Mouse (Mus musculus) liver, embryonic 14.5 days (tissue): Measurements from ENCODE around the gene Nup188. TPM values are rescaled to one million over a fixed set of nuclear protein-coding genes. Genes with fewer than 3 reads are reported as not detected.
A peak's percentile ranks its signal among the peaks of the same experiment; 100 is the strongest.

ENCODE experiments used
- ATAC-seq: fragments of 200-750 bp; cut with Nextera tagmentation; 2 replicates; pipeline ENCODE4 v1.8.0; 2017; ENCODE audit warnings: moderate number of reproducible peaks, mild to moderate bottlenecking, moderate library complexity; ENCODE audit not compliant: insufficient read depth
- DNase-seq, 3 experiments: peaks; one replicate each; pipeline ENCODE4 v3.0.0-alpha.2; 2012 to 2013; ENCODE audit warnings: low read depth in 3 of 3, low spot score in 3 of 3
- H3K27ac ChIP-seq: fragments of 300-500 bp; sonication (generic); 2 replicates; pipeline ENCODE4 v1.5.1; 2014; ENCODE audit warnings: moderate library complexity, mild to moderate bottlenecking, control low read depth, inconsistent platforms
- H3K27me3 ChIP-seq: fragments of 300-500 bp; sonication (generic); 2 replicates; pipeline ENCODE4 v1.6.1; 2014; ENCODE audit warnings: mild to moderate bottlenecking, low read length, moderate library complexity; ENCODE audit not compliant: control insufficient read depth, insufficient read depth
- H3K36me3 ChIP-seq: fragments of 300-500 bp; sonication (generic); replicated peaks from 2 replicates; pipeline ENCODE4 v1.6.1; 2014; ENCODE audit warnings: low read depth; ENCODE audit not compliant: control insufficient read depth, insufficient read depth
- H3K4me1 ChIP-seq, 2 experiments: fragments of 200-500 bp in 1 of 2; fragments of 300-500 bp in 1 of 2; sonication (generic) in 1 of 2; replicated peaks; 2 replicates each; pipeline ENCODE4 v1.6.1; 2012 to 2014; ENCODE audit warnings: antibody characterized with exemption in 1 of 2, inconsistent platforms in 1 of 2, low read length in 1 of 2; ENCODE audit not compliant: control insufficient read depth in 2 of 2, insufficient read depth in 2 of 2
- H3K4me2 ChIP-seq: fragments of 300-500 bp; sonication (generic); 2 replicates; pipeline ENCODE4 v1.6.1; 2014; ENCODE audit warnings: low read depth, mild to moderate bottlenecking, control low read depth, moderate library complexity
- H3K4me3 ChIP-seq, 2 experiments: fragments of 200-500 bp in 1 of 2; fragments of 300-500 bp in 1 of 2; sonication (generic) in 1 of 2; 2 replicates each; pipeline ENCODE4 v1.5.1; 2012 to 2014; ENCODE audit warnings: low read depth in 2 of 2, low read length in 2 of 2, mild to moderate bottlenecking in 2 of 2, control low read depth in 1 of 2, inconsistent platforms in 1 of 2, moderate library complexity in 1 of 2; ENCODE audit not compliant: insufficient read depth in 1 of 2
- H3K9ac ChIP-seq: fragments of 300-500 bp; sonication (generic); replicated peaks from 2 replicates; pipeline ENCODE4 v1.6.1; 2014; ENCODE audit warnings: mild to moderate bottlenecking, control low read depth, moderate library complexity
- H3K9me3 ChIP-seq: fragments of 300-500 bp; sonication (generic); 2 replicates; pipeline ENCODE4 v1.6.1; 2016; ENCODE audit warnings: low read length, mixed read lengths; ENCODE audit not compliant: control insufficient read depth
- CTCF ChIP-seq: IDR thresholded peaks from 2 replicates; pipeline ENCODE4 v1.5.1; 2016; ENCODE audit warnings: antibody characterized with exemption, low read depth, control low read depth
- EP300 ChIP-seq: IDR thresholded peaks from 2 replicates; pipeline ENCODE4 v1.6.1; 2016; ENCODE audit warnings: antibody characterized with exemption, low read depth
- WGBS: fragments of 180-500 bp; shearing (Covaris S2); extraction: QIAGEN DNeasy Blood & Tissue Kit; methylation state at CpG from one replicate; pipeline ENCODE4 v1.1.7; 2014; ENCODE audit not compliant: insufficient replicate concordance; 5-methylcytosine and 5-hydroxymethylcytosine counted together
- polyA plus RNA-seq, 2 experiments: library from polyadenylated mRNA; depleted of rRNA in 1 of 2; stranded (reverse) in 1 of 2; unstranded in 1 of 2; fragments of >200 nt; fragmentation: Nextera tagmentation in 1 of 2; extraction: Ambion mirVana in 1 of 2; gene quantifications; 2 replicates each; pipeline versions ENCODE4 v1.2.1 to v1.2.3; 2012 to 2014

Nup188 gene
- 15.7 and 16.1 TPM in 2 replicates for polyA plus RNA-seq (2012; rRNA removed)
- 19.1 and 20.8 TPM in 2 replicates for polyA plus RNA-seq (2014; fragmentation: Nextera tagmentation; extraction: Ambion mirVana)

- DNase-seq (peak; percentile 87 to 89 (median 89)), ATAC-seq (peak; percentile 88)
- no peaks in the 10 kb centered on the region for H3K27me3 ChIP-seq
- peak within 1 kb of the TSS; percentile 60 for H3K27ac ChIP-seq
- no peaks in the 10 kb centered on the region for H3K9me3 ChIP-seq
- peak within 1 kb of the TSS; percentile 69 for H3K4me2 ChIP-seq
- peak within 1 kb of the TSS; percentile 95 for H3K9ac ChIP-seq
- no peaks in the 10 kb centered on the region for H3K36me3 ChIP-seq
- H3K4me3 ChIP-seq = peak within 1 kb of the TSS; percentile 75 to 98
- H3K4me1 ChIP-seq = peaks cover 3 to 13% of the 10 kb centered on the region in 2 experiments
- under 1% methylated on average over 59 of the region's 68 CpGs for WGBS
- TF ChIP-seq CTCF (no peak), EP300 (no peak)
Observed at GRCm38 (mm10) chr2:30286192-30287026, at the start of gene Nup188, which contains the start of gene Dolk. Gene Nup188, plus strand, starts transcription at chr2:30286397. Gene Dolk, minus strand, starts transcription at chr2:30286334.

- peak overlapping the region; percentile 83 for H3K9ac ChIP-seq
- DNase-seq = no peak
- H3K9me3 ChIP-seq = no peaks in the 10 kb centered on the region
- no peaks in the 10 kb centered on the region for H3K27me3 ChIP-seq
- peaks cover 12 to 29% of the 10 kb centered on the region in 2 experiments for H3K4me1 ChIP-seq
- 4% methylated on average over 18 of the region's 18 CpGs for WGBS
- no peak for ATAC-seq
- TF ChIP-seq CTCF (no peak), EP300 (no peak)
- peaks cover 8% of the 10 kb centered on the region for H3K36me3 ChIP-seq
- H3K27ac ChIP-seq = peak overlapping the region; percentile 0
- peak overlapping the region; percentile 71 to 84 for H3K4me3 ChIP-seq
- peak overlapping the region; percentile 94 for H3K4me2 ChIP-seq
Observed at GRCm38 (mm10) chr2:30236426-30237198, 49.6 kb upstream of the Nup188 start.

DNA sequence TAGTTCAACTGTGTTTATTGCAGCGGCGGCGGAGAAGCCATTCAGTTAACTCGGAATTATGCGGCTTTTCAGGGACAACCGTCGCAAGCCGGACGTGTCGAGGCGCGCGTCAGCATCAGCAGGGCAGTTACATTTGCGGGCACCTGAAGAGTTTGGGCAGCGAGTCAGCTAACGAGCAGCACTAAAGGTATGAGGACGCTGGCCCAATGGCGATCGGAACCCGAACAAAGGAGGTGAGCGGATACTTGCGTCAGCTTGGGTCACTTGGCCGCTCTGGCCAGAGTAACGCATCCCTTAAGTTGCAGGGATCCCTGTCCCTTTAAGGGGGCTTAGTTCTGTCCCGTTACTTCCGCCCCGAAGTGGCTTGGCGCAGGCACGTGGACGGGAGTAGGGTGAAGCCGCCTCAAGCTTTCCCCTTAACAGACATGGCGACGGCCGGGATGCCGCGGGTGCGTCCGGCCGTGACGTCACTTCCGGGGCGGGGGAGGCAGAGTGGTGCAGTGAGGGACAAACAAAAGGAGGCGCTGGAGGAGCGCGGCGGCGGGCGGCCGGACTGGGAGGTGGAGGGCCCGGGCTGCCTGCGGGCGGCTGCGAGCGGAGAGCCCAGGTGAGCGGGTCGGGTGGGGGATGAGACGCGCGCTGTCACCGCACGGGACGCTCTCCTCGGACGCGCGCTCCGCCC, 48.9 kb upstream of the Nup188 start, which contains the start of gene Lrrc8a:
TSS of gene Lrrc8a (plus strand) at position 517 of the 682 bp plus-strand sequence.
- Histone ChIP-seq H3K9me3 (no peaks in the 10 kb centered on the region), H3K4me3 (peak within 1 kb of the TSS; percentile 84 to 94), H3K4me1 (peaks cover 12 to 31% of the 10 kb centered on the region in 2 experiments), H3K27me3 (no peaks in the 10 kb centered on the region), H3K27ac (peak within 1 kb of the TSS; percentile 53), H3K4me2 (peak within 1 kb of the TSS; percentile 94), H3K36me3 (peaks cover 10% of the 10 kb centered on the region), H3K9ac (peak within 1 kb of the TSS; percentile 83)
- under 1% methylated on average over 67 of the region's 67 CpGs for WGBS
- TF ChIP-seq EP300 = 0 out of 2 replicates have a peak, but pooled peaks have one; percentile 39
- TF ChIP-seq CTCF = peak; percentile 55
- DNase-seq (peak; percentile 96 to 97 (median 96)), ATAC-seq (peak; percentile 95)

DNA sequence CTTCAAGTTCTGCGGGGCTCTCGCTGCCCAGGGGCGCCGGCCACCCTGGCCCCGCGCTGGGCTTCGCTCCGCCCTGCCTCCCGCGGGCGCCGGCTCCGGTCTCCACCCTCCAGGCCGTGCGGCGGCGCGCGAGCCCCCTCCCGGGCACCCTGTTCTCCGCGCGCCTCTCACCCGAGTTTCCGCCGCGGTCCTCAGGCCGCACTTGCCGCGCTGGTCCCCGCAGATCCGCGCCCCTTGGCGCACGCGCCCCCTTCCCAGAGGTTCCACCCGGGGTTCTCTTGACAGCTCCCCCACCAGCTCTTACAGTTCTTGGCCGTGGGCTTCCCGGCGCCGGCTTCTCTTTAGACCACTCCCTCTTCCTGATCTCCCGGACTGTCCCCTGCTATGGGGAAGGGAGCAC, 48.3 kb upstream of the Nup188 start:
- Histone ChIP-seq H3K4me3 (peak overlapping the region; percentile 84 to 94), H3K27me3 (no peaks in the 10 kb centered on the region), H3K4me1 (peaks cover 12 to 31% of the 10 kb centered on the region in 2 experiments), H3K9ac (peak overlapping the region; percentile 83), H3K9me3 (no peaks in the 10 kb centered on the region), H3K27ac (peak overlapping the region; percentile 53), H3K4me2 (peak overlapping the region; percentile 94), H3K36me3 (peaks cover 10% of the 10 kb centered on the region)
- TF ChIP-seq EP300 (no peak), CTCF (no peak)
- ATAC-seq (peak; percentile 84), DNase-seq (no peak)
- under 1% methylated on average over 42 of the region's 42 CpGs for WGBS
